Mouse (Mus musculus) layer of hippocampus, postnatal 14 days (tissue): Measurements from ENCODE around the gene Ciapin1. TPM values are rescaled to one million over a fixed set of nuclear protein-coding genes. Genes with fewer than 3 reads are reported as not detected.
"Not testable (repeated sequence)": the region's sequence is repeated elsewhere in the genome, so short reads cannot be mapped to it uniquely, and the experiment has no call there.

Experiments used
- DNase-seq, 2 experiments: peaks; one replicate each; pipeline ENCODE4 v3.0.0; 2021 to 2022; ENCODE audit warnings: low spot score in 2 of 2, mixed read lengths in 1 of 2
- total RNA-seq, 2 experiments: library from RNA; stranded (reverse); gene quantifications; 2 replicates each; pipeline ENCODE4 v1.2.3; 2021

Ciapin1 gene
- total RNA-seq, 2 experiments from 2014 or later: 76.1 to 88.0 TPM

DNA sequence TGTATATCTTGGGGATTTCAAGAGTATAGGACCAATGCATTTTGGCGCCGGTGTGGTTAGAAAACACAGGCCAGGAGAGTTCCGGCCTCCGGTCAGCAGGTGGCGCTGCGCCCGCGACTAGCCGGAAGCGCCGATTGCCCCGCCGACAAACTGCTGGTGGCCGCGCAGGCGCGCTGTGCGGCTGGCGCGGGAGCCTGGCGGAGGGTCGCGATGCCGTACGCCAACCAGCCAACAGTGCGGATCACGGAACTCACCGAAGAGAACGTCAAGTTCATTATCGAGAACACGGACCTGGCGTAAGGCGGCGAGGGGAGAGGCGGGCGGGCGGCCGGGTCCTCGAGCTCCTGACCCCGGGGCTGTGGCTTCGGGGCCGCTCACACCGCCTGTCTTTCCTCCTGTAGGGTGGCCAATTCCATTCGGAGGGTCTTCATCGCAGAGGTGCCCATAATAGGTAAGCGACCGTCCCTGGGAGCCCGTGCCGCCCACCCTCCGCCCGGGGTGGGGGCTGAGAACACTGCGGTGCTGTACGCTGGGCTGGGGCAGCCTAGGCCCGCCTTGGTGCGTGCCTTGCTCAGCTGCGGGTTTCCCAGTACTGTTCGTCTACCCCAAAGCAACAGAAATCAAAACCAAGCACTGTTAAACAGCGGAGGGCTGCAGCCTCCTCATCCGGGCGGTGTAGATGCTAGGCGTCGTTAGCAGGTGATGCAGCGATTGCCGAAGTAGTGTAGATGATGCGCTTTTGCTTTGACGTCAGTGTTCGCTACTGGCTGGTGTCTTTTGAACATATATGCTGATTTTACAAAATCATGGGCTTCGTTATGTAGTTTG is 19.4 kb upstream of the Ciapin1 start, which contains the start of gene Polr2c:
Polr2c (plus strand) TSS at position 105 of the 828 bp plus-strand sequence.
- DNase-seq: peak; percentile 89 to 92

DNA sequence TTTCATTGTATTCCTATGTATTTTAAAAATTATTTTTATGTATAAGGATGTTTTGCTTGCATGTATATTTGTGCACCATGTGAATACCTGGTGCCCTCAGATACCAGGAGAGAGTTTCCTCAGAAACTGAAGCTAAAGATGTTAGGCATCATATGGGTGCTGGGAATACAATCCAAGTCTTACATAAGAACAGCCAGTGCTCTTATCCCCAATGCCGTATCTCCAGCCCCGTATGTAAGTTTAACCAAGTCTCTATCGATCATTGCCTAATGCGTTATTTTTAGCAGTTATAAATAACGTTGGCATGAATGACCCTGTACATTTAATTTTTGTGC is 18.8 kb upstream of the Ciapin1 start:
- DNase-seq: no peak

DNA sequence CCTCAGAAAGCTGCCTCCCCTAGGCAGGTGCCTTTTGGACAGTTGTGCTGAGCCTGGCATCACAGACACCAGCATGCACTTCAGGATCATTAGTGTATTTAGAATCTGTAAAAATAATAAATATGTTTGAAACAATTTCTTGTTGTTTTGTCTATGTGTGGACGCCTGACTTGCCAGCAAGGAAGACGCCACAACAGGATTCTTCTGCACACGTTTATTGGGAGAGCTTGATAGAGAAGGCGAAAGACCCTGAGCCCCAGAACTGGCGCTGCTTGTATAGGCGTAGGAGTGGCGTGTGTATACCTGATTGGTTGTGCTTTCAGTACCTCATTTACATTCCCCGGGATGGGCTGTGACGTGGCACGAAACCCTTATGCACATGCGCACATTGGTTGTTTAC is 16.6 kb upstream of the Ciapin1 start:
- DNase-seq: not testable (repeated sequence)

DNA sequence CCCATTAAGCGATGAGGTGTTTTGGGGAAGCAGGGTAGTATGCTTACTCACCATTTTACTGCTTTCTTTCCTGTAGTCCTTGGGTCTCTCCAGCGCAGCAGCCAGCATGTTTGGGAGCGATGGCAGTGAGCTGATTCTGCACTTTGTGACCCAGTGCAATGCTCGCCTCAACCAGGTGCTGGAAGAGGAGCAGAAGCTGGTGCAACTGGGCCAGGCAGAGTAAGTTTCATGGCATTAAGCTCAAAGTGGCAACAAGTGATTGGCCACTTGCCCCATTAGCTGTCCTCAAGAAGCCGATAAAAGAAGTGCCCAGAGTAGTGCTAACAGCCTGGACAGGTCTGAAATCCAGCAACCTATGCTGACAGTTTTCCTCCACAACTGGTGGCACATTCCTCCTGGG is 11.9 kb upstream of the Ciapin1 start:
- no peak for DNase-seq

DNA sequence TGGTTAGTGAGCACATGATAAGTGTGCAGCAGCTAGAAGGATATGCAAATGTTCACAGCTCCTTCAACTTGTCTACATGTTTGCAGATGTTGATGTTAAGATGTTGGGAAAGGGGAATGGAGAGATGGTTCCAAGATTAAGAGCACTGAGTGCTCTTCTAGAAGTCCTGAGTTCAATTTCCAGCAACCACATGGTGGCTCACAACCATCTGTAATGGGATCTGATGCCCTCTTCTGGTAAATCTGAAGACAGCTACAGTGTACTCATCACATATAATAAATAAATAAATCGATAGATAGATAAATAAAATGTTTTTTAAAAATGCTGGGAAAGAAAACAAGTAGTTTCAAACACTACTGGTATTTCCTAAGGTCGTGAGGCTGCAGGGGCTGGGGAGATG is 3.0 kb upstream of the Ciapin1 start:
- no peak for DNase-seq

DNA sequence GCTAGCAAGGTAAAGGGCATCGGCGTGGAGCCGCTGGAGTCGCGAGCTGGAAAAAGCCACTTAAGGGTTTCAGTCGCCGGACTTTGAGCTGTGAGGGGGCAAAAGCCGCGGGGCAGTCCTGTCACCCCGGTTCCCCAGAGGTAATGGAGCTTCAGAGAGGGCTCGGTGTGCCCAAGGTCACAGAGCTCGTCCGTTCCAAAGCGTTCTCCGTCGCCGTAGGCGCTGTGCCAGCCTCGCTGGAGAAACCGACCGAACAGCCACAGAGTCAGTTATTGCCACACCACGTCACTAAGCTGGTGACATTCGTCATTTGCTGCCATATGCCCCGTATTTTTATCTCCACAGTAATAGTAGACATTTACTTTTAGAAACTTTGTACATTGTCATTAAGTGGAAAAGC is 442 bp upstream of the Ciapin1 start:
- DNase-seq: peak in 1 of 2 experiments; percentile 72

DNA sequence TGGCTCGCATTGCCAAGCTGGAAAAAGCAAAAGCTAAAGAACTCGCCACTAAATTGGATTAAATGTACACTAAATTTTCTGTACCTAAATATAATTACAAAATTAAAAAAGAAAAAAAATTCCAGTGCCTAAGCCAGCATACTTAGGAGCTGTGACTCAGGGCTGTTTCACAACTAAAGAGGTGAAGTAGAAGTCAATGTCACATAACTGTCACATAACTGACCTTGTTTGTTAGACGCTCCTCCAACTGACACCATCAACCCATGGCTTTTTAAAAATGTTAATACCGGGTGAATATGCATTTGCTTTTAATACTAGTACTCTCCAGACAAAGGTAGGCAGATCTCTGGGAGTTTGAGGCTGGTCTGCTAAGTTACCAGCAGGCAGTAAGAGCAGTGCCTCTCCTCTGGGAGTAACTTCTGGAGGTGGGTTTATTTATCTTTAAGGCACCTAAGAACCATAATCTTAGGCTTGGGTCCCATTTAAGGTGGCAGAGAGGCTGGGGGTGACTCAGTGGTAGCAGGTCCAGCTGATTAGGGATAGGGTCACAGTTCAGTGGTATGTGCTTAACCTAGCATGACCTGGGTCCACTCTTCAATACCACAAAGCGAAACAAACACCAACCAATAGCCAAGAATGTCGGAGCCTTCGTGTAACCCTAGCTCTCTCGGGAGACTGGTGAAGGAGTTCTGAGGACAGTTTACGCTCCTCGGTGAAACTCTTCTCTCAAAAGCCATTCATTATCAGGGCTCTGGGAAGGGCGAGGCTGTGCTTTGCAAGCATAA is 1.5 kb downstream of the Ciapin1 start:
- no peak for DNase-seq

DNA sequence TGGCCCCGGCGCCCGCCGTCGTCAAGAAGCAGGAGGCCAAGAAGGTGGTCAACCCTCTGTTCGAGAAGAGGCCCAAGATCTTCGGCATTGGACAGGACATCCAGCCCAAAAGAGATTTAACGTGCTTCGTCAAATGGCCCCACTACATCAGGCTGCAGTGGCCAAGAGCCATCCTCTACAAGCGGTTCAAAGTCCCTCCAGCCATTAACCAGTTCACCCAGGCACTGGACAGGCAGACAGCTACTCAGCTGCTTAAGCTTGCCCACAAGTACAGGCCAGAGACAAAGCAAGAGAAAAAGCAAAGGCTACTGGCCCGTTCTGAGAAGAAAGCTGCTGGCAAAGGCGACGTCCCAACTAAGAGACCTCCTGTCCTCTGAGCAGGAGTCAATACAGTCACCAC is 2.4 kb downstream of the Ciapin1 start:
- not testable (repeated sequence) for DNase-seq

DNA sequence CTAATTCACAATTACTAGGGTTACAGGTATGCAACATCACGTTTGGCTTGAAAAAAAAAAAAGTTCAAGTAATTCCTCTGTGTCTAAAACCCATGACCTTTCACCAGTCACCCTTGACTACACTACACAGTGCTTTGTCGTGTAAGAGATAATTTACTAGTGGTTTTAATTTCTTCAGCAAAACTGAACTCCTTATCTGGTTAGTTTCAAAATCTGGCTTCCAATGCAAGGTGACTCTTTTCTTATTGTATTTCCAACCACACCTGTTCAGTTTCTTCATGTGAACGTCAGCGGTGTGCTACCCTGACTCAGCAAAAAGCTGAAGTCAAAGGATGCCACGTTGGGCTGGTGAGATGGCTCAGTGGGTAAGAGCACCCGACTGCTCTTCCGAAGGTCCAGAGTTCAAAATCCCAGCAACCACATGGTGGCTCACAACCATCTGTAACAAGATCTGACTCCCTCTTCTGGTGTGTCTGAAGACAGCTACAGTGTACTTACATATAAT is 4.2 kb downstream of the Ciapin1 start:
- DNase-seq: not testable (repeated sequence)

DNA sequence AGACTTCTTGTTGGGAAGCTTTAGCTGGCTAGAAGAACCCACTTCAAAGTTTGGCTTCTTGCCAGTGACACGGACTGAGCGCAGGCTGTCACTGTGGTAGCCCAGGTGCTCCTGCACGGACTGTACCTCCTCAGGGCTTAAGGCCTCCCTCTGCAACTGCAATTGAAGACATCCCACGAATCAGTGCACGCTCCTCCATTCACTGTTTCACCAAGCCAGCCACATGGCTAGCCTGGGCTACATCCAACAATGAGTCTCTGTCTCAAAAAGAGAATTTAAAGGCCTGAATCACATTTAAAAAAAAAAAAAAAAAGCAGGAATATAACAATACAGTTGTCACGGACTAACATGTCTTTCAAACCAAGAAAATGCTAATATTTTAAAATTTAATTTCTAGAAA is 9.9 kb downstream of the Ciapin1 start:
- no peak for DNase-seq

DNA sequence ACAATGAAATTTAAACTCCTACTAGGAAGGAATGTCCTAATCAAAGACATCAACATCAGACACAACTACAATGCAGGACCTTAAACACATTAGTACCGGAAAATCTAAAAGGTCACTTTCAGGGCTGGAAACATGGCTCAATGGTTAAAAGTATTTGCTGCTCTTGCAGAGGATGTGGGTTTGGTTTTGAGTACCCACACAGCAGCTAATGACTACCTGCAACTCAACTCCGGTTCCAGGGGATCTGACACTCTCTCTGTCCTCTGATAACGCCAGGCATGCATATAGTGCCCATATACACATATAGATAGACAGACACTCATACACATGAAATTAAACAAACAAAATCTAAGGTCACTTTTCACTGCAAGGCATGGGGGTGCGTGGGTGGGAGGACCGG is 11.9 kb downstream of the Ciapin1 start:
- DNase-seq: no peak

DNA sequence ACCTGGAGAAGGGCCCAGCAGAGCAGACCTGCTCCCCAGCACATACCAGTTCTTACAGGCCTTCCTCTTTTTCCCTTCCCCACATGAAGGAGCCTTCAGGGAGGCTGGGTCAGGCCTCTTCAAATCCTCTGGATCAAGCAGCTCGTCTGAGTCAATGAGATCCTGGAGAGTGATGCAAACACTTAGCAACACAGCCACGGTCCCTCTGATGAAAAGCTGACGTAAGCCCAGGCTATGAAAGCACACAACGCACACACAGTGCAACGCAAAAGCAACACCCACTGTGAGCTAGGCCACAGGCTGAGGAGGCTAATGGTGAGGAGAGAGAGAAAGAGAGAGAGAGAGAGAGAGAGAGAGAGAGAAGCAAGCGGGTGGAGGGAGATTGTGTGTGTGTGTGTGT is 13.0 kb downstream of the Ciapin1 start:
- no peak for DNase-seq

DNA sequence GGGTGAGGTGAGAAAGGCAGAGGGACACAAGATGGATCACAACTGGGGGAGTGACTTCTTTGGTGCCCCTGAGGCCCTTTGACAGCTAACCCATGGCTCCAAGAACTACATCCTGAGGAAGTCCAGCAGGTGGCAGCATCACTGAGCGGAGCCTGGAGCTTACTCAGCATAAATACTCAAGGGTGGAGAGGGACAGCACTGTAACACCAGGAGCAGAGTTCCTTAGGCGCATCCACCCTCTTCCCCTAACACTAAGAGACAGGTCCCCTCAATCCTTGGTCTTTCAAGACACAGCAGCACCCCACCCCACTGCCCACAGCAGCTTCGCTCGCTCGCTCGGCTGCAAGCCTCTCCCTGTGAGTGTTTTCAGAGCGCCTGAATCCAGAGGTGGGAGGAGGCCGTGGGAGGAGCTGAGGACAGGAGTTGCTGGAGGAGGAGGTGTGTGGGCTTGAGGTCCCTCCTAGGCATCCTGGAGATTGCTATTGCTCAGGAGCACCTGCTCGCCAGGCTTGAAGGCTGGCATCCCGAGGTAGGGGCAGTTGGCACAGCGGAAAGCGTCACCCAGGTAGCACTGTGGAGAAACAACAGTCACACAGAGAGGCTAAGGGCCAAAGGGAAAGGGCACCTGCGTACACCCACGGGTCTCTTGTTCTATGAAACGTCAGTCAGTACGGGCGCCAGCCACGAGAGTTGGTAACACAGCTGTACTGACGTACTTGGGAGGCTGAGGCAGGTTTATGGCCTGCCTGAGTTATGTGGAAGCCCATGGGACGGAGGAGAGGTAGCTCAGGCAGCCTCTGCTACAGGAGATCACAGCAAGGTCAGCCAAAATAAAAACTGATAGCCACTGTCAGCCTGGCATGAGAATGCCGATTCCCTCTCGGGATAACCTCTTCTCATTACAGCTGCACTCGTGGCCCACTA is 15.3 kb downstream of the Ciapin1 start:
- peak in 1 of 2 experiments; percentile 53 for DNase-seq

DNA sequence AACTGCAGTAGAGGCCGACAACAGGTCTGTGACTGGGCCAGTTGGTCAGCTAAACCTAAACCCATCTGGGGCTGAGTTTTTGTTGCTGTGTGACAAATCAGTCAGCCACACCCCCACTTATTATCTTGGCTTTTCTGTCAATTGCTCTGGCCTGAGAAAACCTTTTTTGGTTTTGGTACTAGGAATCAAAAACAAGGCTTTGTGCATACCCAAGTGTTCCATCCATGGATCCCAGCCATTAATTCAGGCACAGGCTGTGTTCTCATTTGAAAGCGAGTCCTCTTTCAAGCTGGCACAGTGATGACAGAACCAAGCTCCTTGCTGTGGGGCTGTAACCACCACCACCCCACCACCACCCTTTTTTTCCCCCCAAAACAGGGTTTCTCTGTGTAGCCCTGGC is 16.8 kb downstream of the Ciapin1 start:
- DNase-seq: peak in 1 of 2 experiments; percentile 57

DNA sequence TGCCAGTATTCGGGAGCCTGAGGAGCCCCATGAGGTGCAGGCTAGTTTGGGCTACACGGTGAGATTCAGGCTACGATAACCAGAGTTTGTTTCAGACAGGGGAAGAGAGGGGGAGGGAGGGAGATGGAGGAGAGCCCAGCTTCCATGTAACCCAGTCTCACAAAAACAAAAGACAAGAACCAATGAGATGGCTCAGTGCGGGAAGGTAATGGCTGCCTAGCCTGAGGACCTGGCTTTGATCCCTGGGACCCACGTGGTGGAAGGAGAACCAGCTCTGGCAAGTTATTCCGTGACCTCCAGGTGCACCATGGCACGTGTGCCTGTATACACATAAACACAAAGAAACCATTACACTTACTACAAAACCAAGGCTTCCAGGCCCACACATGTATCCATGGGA is 17.6 kb downstream of the Ciapin1 start:
- no peak for DNase-seq

DNA sequence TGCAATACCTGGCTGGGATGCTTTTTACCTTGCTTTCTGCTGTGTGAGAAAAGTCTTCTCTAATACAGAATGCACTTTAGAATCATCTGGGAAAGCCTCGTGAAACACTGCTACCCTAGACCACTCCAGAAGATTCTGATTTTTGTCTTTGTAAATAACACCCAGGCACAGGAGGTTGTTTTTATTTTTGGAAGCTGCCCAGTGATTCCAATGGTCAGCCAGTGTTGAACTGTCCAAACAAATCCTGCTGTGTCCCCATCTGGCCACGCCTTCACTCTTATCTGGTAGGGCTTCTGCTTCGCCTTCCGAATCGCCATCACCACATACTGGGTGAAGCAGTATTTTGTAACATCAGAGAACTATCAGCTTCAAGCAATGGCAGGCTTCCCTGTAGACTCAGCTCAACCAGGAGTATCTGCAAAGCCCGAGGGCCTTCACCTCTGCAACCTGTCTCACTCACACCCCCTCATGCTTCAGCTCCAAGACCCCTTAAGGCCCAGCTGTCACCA is 18.4 kb downstream of the Ciapin1 start:
- DNase-seq: no peak

DNA sequence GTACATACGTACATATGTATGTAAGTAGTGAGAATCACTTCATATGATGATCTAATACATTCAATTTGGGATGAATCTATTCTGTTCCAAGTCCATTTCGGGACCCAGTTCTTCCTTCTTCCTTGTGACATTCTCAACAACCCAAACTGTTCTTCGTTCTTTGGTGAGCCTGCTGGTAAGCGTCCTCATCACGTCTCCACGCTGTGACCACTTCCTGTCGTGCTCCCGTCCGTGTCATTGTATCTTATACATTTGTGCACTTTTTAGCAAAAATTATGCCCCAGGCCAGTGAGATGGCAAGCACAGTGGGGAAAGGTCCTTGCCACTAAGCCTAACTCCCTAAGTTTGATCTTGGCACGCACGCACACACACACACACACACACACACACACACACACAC is 20.2 kb downstream of the Ciapin1 start:
- DNase-seq: no peak

DNA sequence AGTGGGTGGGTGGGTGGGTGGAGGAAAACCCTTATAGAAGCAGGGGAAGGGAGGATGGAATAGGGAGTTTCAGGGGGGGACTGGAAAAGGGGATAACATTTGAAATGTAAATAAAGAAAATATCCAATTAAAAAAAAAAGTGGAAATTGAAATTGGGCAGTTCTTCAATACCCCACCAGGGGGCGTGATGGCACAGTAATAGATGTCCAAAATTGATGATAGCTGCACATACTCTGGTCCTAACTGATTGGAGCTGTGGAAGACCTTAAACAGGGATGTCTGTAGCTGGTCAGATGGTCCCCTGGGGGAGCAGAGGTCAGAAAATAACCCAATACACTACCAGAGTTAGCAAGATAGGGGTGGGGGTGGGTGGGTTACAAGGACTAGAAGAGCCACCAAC is 23.6 kb downstream of the Ciapin1 start:
- DNase-seq: no peak

DNA sequence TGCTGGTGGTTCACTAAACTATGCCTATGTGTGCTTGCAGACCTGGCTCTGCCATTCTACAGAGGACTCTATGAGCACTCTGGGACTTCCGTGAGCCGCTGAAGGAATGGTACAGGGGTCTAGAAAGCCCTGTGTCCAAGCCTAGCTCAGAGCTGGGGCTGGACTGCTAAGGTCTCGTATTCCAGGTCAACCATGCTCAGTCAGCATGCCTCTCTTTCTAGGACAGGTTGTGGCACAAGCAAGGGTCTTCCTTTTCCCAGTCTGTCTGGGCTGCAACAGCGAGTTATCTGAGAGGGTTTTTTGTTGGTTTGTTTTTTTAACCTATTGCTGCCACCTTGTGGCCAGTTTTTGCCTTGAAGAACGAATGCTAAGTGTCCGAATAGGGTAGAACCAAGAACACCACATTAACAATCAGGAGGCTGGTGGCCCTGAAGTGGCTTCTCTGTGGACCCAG is 25.5 kb downstream of the Ciapin1 start:
- peak; percentile 94 to 95 for DNase-seq

DNA sequence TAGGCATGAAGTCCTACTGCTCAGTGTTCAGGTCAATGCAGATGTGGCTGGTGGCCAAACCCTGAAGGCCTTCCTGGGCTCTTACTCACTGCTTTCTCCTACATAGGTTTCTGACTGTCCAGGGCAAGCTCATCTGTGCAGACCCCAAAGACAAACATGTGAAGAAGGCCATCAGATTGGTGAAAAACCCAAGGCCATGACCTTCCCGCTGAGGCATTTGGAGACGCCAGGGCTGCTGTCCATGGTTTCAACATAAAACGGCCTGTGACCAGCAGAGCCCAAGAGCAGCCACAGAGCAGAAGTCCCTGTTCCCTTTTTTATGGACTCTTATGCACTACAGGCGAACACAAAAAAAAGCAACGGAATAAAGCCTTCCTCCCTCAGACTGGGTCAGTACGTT is 26.5 kb downstream of the Ciapin1 start:
- no peak for DNase-seq

DNA sequence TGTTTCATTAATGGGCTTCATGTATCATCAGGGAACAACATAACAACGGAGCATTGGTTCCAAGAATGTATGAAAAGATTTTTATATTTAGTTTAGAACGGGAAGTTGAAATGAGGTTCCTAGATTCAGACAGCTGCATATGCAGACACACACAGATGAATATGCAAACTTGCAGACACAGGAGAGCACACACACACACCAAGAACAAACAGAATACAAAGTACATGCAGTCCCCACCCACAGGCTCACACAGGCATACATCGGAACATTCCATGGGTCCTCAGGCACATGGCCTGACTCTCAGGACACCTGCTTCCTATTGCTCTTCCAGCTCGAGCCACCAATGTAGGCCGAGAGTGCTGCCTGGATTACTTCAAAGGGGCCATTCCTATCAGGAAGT is 27.3 kb downstream of the Ciapin1 start:
- peak in 1 of 2 experiments; percentile 43 for DNase-seq
